Mouse (Mus musculus) kidney, adult 2 months (tissue): ENCODE data around the gene Enthd1. TPM values are rescaled to one million over a fixed set of nuclear protein-coding genes. Genes with fewer than 3 reads are reported as not detected.
A peak's percentile ranks its signal among the peaks of the same experiment; 100 is the strongest.

Source experiments
- DNase-seq: peaks from one replicate; pipeline ENCODE4 v3.0.0; 2021
- H3K27ac ChIP-seq: fragments of 200-500 bp; 2 replicates; pipeline ENCODE4 v1.5.1; 2012; ENCODE audit warnings: low read depth, low read length, control low read depth, inconsistent platforms; ENCODE audit not compliant: insufficient read depth
- H3K27me3 ChIP-seq: fragments of 200-500 bp; replicated peaks from 2 replicates; pipeline ENCODE4 v1.6.1; 2012; ENCODE audit warnings: mild to moderate bottlenecking, moderate library complexity, low read length, inconsistent platforms; ENCODE audit not compliant: control insufficient read depth, insufficient read depth
- H3K36me3 ChIP-seq: fragments of 200-500 bp; 2 replicates; pipeline ENCODE4 v1.6.1; 2012; ENCODE audit warnings: mild to moderate bottlenecking, moderate library complexity, low read length, inconsistent platforms; ENCODE audit not compliant: control insufficient read depth, insufficient read depth
- H3K4me1 ChIP-seq: fragments of 200-500 bp; 2 replicates; pipeline ENCODE4 v1.6.1; 2011; ENCODE audit warnings: low read length; ENCODE audit not compliant: control insufficient read depth, insufficient read depth
- H3K4me3 ChIP-seq: fragments of 200-500 bp; 2 replicates; pipeline ENCODE4 v1.5.1; 2011; ENCODE audit warnings: mild to moderate bottlenecking, low read depth, low read length, control low read depth; ENCODE audit not compliant: insufficient read depth
- CTCF ChIP-seq: fragments of 200-500 bp; conservative IDR thresholded peaks from 2 replicates; pipeline ENCODE4 v1.5.1; 2011; ENCODE audit warnings: low read depth, mild to moderate bottlenecking, control low read depth, low read length, moderate library complexity, mixed read lengths; ENCODE audit not compliant: insufficient read depth, insufficient read length
- POLR2A ChIP-seq: fragments of 200-500 bp; IDR thresholded peaks from one replicate; pipeline ENCODE4 v1.6.1; 2011; ENCODE audit warnings: low read depth, low read length, control low read depth
- WGBS: fragments of 180-500 bp; shearing (Covaris S2); methylation state at CpG from one replicate; pipeline ENCODE4 v1.1.7; 2018; 5-methylcytosine and 5-hydroxymethylcytosine counted together
- polyA plus RNA-seq: library from polyadenylated mRNA; depleted of rRNA; stranded (reverse); fragments of >200 nt; gene quantifications from 2 replicates; pipeline ENCODE4 v1.2.3, GENCODE M21; 2012

Gene Enthd1
- polyA plus RNA-seq, 1 experiment: not detected

DNA sequence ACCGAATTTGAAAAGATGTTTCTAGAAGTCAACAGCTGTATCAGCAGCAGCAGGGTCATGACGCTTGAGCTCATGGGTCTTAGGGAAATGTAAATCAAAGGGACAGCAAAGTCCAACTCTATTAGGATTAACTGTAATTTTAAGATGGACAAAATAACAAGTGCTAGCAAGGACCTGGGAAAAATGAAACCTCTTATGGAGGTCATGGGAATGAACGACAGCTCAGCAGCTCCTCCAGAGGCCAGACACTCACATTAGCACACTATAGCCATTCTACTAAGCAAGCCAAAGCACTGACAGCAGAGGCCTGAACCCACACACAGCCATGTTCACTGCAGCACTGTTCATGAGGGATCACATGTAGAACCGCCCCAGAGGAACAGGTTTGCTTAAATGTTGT is 7.2 kb downstream of the Enthd1 start:
- Histone ChIP-seq H3K36me3 (no peaks in the 10 kb centered on the region), H3K4me3 (no peak overlapping the region), H3K27me3 (no peaks in the 10 kb centered on the region), H3K27ac (no peak overlapping the region), H3K4me1 (no peaks in the 10 kb centered on the region)
- TF ChIP-seq CTCF (peak; percentile 38; the same call in 1 of the 2 replicates), POLR2A (no peak)
- 74% methylated on average over 4 of the region's 4 CpGs for WGBS
- no peak for DNase-seq

DNA sequence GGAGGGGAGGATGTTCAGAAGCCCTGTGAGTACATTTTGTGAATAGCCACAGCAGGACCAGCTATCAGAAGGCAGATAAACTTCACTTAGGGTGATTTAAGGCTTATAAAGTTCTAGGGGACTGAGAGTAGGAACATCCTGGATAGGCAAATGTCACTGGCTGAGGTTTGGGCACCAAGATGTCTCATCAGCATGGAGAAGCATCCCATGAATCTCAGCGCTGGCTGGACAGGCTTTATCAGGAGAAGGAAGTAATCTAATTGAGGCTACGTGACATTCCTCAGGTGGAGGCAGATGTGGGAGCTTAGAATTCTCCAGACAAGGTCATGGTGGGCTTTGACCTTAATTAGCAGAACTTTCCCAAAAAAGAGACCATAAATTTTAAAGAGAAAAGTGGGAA is 8.9 kb downstream of the Enthd1 start:
- TF ChIP-seq POLR2A: no peak
- no peak for TF ChIP-seq CTCF
- Histone ChIP-seq H3K4me3 (no peak overlapping the region), H3K27me3 (no peaks in the 10 kb centered on the region), H3K4me1 (no peaks in the 10 kb centered on the region), H3K36me3 (no peaks in the 10 kb centered on the region), H3K27ac (no peak overlapping the region)
- no peak for DNase-seq
- 85% methylated on average over 2 of the region's 2 CpGs for WGBS

DNA sequence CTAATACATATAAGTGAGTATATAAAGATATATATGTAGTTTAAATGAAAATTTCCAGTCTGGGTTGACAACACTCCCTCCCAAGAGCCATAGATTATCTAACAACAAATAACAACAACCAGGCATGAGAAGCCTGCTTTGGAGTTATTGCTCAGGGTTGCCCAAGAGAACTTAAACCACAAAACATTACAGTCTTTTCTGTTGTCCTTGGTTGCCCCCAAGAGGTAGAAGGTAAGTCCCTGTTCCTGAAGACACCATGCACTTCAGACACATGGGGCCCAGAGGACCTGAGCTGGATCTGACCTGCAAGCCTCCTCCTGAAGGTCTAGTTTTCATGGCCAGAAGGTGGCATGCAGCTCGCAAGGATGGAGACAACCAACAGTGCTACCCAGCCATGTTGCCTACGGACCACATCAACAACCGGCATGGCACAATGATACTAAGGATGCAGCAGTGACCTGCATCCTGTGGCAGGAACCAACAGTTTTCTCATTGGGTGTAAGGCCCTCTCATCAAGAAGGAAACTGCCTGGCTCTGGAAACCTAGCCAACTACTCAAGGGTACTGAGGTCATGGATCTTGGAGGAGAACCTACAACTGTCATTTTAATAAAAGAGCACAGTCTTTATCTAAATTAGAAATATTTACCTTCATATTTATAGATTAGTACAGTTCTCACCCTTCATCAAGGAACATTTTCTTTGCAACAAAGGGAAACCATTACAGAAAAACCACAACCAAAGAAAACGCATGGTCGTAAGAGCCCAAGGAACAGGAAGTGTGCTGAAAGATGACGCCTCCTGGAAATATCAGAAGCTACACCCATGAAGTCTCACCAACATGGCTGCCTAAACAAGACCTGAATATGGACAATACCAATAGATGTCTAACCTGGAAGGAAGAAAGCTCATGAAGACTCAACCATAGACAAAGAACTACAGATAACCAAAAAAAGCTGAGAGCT is 9.8 kb downstream of the Enthd1 start:
- no peak for DNase-seq
- WGBS: 89% methylated on average over 6 of the region's 6 CpGs

DNA sequence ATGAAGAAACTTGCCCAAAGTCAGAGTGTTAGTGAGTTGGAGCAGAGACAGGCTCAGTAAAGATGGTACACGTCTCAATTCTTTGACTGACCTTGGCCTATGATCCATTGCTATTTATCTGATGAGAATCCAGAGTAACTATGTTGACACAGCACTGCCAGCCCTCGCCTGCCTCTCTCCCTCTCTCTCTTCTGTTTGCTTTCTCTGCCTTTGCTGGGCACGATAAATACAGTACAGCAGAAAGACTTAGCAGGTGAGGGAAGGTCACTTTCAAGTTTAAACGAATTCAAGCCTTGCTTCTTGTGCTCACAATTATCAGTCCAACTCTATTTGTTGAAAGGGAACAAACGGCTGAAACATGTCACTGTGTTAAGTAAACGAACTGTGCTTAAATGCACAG is 19.5 kb downstream of the Enthd1 start:
- H3K36me3 ChIP-seq: no peaks in the 10 kb centered on the region
- H3K4me3 ChIP-seq: no peak overlapping the region
- H3K27me3 ChIP-seq: no peaks in the 10 kb centered on the region
- TF ChIP-seq POLR2A (no peak), CTCF (no peak)
- 63% methylated on average over 6 of the region's 6 CpGs for WGBS
- no peaks in the 10 kb centered on the region for H3K4me1 ChIP-seq
- no peak overlapping the region for H3K27ac ChIP-seq
- no peak for DNase-seq

More for the DNA sequence above, 9.8 kb downstream of the Enthd1 start:
- no peak overlapping the region for H3K27ac ChIP-seq
- no peaks in the 10 kb centered on the region for H3K27me3 ChIP-seq
- no peaks in the 10 kb centered on the region for H3K4me1 ChIP-seq
- H3K4me3 ChIP-seq: no peak overlapping the region
- H3K36me3 ChIP-seq: no peaks in the 10 kb centered on the region
- TF ChIP-seq POLR2A (no peak), CTCF (no peak)

DNA sequence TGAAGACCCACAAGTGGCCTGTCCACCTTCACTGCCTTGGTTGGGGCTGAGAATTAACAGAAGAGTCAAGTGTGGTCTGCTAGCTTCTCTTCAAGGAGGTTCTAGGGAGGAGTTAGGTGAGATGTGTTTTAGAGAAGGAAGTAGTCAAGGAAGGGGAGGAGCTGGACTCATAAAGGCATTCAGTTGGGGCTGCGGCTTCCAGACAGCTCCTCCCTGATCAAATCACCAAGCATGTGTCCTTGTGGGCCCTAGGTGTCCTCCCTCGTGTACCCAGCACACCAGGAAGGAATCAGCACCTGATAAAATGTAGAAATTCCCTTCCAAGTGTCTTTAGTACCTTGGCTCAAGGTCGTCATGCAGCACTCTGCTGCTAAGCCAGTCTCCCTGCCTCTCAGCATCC is 20.8 kb downstream of the Enthd1 start:
- no peaks in the 10 kb centered on the region for H3K4me1 ChIP-seq
- no peak for DNase-seq
- WGBS: 59% methylated on average over 3 of the region's 3 CpGs
- no peaks in the 10 kb centered on the region for H3K36me3 ChIP-seq
- no peak for TF ChIP-seq CTCF
- TF ChIP-seq POLR2A: no peak
- H3K4me3 ChIP-seq: no peak overlapping the region
- no peak overlapping the region for H3K27ac ChIP-seq
- H3K27me3 ChIP-seq: no peaks in the 10 kb centered on the region

- Histone ChIP-seq H3K27ac (no peak overlapping the region), H3K4me1 (no peaks in the 10 kb centered on the region), H3K4me3 (no peak overlapping the region), H3K36me3 (no peaks in the 10 kb centered on the region), H3K27me3 (no peaks in the 10 kb centered on the region; the same call in 1 of the 2 replicates)
- TF ChIP-seq POLR2A: no peak
- no peak for TF ChIP-seq CTCF
- no peak for DNase-seq
- 87% methylated on average over 7 of the region's 7 CpGs for WGBS
Observed at GRCm38 (mm10) chr15:80538671-80539340, 26.1 kb downstream of the Enthd1 start.

- Histone ChIP-seq H3K27me3 (no peaks in the 10 kb centered on the region; the same call in 1 of the 2 replicates), H3K36me3 (no peaks in the 10 kb centered on the region), H3K4me1 (no peaks in the 10 kb centered on the region), H3K27ac (no peak overlapping the region), H3K4me3 (no peak overlapping the region)
- no peak for DNase-seq
- WGBS: 87% methylated on average over 2 of the region's 2 CpGs
- no peak for TF ChIP-seq POLR2A
- TF ChIP-seq CTCF: no peak
Observed at GRCm38 (mm10) chr15:80538075-80538474, 26.9 kb downstream of the Enthd1 start.
